Mouse (Mus musculus): Measurements from ENCODE around the gene Ptprcap.

DNA sequence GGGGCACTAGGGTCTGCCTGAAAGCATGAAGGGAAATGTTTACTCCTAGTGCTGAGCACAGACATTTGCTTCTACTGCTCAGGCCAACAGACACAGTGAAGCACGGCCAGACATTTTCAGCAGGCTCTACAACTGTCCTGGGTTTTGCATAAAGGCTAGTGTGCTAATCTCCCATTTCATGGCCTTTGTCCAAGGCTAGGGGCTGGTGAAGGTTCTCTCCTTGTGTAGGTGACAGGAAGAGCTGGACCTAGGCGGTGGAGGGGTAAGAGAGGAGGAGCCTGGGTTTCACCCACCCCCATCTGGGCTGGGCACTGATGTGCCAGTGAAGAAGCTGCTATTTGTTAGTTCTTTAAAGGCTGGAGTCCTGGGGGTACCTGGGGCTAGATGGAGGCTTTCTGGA, 11.3 kb downstream of the Ptprcap start:
- TF ChIP-seq GATA1 (IDR thresholded peaks at IDR 0.05; ENCODE audit: low read length) (no peak), TAL1 (IDR thresholded peaks at IDR 0.05; ENCODE audit: low read length) (no peak)

Data from erythroblast, embryonic 14.5 days (primary cell).